Mouse (Mus musculus): Measurements from ENCODE around the gene Csf3r. TPM values are rescaled to one million over a fixed set of nuclear protein-coding genes. Genes with fewer than 3 reads are reported as not detected.

The Csf3r gene
- polyA plus RNA-seq, 1 experiment from 2014 or later, result 0.51 TPM

DNA sequence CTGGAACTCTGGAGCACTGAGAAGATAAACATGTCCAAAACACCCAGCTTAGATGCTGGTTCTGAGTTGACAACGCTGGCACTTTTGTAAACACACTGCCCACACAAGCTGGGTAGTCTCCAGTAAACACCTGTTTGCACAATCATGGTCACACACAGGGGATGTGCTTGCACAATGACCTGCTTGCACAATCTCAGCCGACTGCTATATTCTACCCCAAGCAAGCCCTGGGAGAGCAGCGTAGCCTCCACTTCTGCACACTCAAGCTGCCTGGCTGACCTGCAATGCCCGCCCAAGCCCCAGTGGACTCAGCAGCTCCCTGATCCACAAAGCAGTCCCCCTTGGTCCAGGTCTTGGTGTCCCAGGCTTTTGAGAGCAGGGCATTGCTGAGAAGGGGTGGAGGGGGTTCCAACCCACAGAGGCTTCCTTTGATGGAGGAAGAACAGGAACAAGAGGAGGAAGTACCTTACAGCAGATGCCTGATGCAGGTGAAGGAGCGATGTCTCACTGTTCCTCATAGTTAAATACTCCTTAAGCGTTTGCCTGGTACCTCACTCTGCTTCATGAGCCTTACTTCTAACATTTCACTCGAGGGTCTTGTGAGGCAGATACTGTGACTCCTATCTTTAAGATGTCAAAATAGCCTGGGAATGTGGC lies 6.5 kb upstream of the Csf3r start:
- Histone ChIP-seq H3K9ac (no peak overlapping the region), H3K9me3 (no peaks in the 10 kb centered on the region), H3K4me1 (no peaks in the 10 kb centered on the region), H3K36me3 (replicated peaks) (no peaks in the 10 kb centered on the region), H3K4me3 (replicated peaks) (no peak overlapping the region), H3K4me2 (no peak overlapping the region), H3K27me3 (no peaks in the 10 kb centered on the region), H3K27ac (no peak overlapping the region)
- no peak for ATAC-seq (ENCODE audit: low FRiP score)
- 86% methylated on average over 7 of the region's 7 CpGs for WGBS

GRCm38 (mm10) chr4:126018966-126019538 lies 5.3 kb upstream of the Csf3r start:
- Histone ChIP-seq H3K4me2 (no peak overlapping the region), H3K36me3 (replicated peaks) (no peaks in the 10 kb centered on the region), H3K27me3 (no peaks in the 10 kb centered on the region), H3K4me1 (no peaks in the 10 kb centered on the region), H3K9ac (no peak overlapping the region), H3K27ac (no peak overlapping the region), H3K4me3 (replicated peaks) (no peak overlapping the region), H3K9me3 (no peaks in the 10 kb centered on the region)
- 84% methylated on average over 11 of the region's 11 CpGs for WGBS
- ATAC-seq (ENCODE audit: low FRiP score), result no peak

- Histone ChIP-seq H3K4me2 (no peak overlapping the region), H3K27me3 (no peaks in the 10 kb centered on the region), H3K36me3 (replicated peaks) (no peaks in the 10 kb centered on the region), H3K4me1 (no peaks in the 10 kb centered on the region), H3K9me3 (no peaks in the 10 kb centered on the region), H3K27ac (no peak overlapping the region), H3K4me3 (replicated peaks) (no peak overlapping the region), H3K9ac (no peak overlapping the region)
- WGBS, result 81% methylated on average over 5 of the region's 5 CpGs
- ATAC-seq (ENCODE audit: low FRiP score), result no peak
Measured at GRCm38 (mm10) chr4:126025801-126026200, 1.5 kb downstream of the Csf3r start.

GRCm38 (mm10) chr4:126027980-126028379 lies 3.6 kb downstream of the Csf3r start:
- WGBS, result 82% methylated on average over 3 of the region's 3 CpGs
- H3K4me3 ChIP-seq (replicated peaks), result no peak overlapping the region
- no peaks in the 10 kb centered on the region for H3K4me1 ChIP-seq
- ATAC-seq (ENCODE audit: low FRiP score), result no peak
- no peaks in the 10 kb centered on the region for H3K9me3 ChIP-seq
- H3K27ac ChIP-seq, result no peak overlapping the region
- H3K27me3 ChIP-seq, result no peaks in the 10 kb centered on the region
- H3K9ac ChIP-seq, result no peak overlapping the region
- H3K36me3 ChIP-seq (replicated peaks), result no peaks in the 10 kb centered on the region
- no peak overlapping the region for H3K4me2 ChIP-seq

- ATAC-seq (ENCODE audit: low FRiP score), result no peak
- Histone ChIP-seq H3K4me1 (no peaks in the 10 kb centered on the region), H3K4me2 (no peak overlapping the region), H3K9ac (no peak overlapping the region), H3K9me3 (no peaks in the 10 kb centered on the region), H3K27me3 (no peaks in the 10 kb centered on the region), H3K4me3 (replicated peaks) (no peak overlapping the region), H3K27ac (no peak overlapping the region), H3K36me3 (replicated peaks) (no peaks in the 10 kb centered on the region)
- 83% methylated on average over 3 of the region's 3 CpGs for WGBS
Measured at GRCm38 (mm10) chr4:126029042-126029441, 4.7 kb downstream of the Csf3r start.

- H3K4me1 ChIP-seq, result no peaks in the 10 kb centered on the region
- no peaks in the 10 kb centered on the region for H3K36me3 ChIP-seq (replicated peaks)
- no peak for ATAC-seq (ENCODE audit: low FRiP score)
- H3K9me3 ChIP-seq, result no peaks in the 10 kb centered on the region
- no peak overlapping the region for H3K9ac ChIP-seq
- 81% methylated on average over 5 of the region's 5 CpGs for WGBS
- no peaks in the 10 kb centered on the region for H3K27me3 ChIP-seq
- H3K4me2 ChIP-seq, result no peak overlapping the region
- H3K4me3 ChIP-seq (replicated peaks), result no peak overlapping the region
- no peak overlapping the region for H3K27ac ChIP-seq
Measured at GRCm38 (mm10) chr4:126030705-126031104, 6.4 kb downstream of the Csf3r start.

DNA sequence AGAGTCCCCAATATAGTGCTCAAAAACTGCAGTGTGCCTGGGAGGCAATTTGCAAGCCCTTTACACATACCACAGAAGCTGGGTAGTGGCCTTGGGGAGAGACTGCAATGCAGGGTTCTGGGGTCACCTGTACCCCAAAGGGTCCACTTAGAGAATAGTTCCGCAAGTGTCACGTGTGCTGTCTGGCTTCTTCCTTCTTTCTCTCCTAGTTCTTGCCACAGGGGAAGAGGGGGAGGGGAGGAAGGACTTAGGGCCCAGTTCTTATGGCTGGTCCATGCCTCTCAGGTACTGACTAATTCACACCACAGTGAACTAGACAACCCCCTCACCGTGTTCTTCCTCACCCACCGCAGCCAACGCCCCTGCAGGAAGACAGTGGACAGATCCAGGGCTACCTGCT lies 11.1 kb downstream of the Csf3r start:
- Histone ChIP-seq H3K4me3 (replicated peaks) (no peak overlapping the region), H3K27ac (no peak overlapping the region), H3K9ac (no peak overlapping the region), H3K4me1 (no peaks in the 10 kb centered on the region), H3K36me3 (replicated peaks) (no peaks in the 10 kb centered on the region), H3K4me2 (no peak overlapping the region), H3K9me3 (no peaks in the 10 kb centered on the region), H3K27me3 (no peaks in the 10 kb centered on the region)
- ATAC-seq (ENCODE audit: low FRiP score), result no peak
- WGBS, result 87% methylated on average over 5 of the region's 5 CpGs

- peak within 1 kb of the TSS; percentile 95 for H3K4me2 ChIP-seq
- H3K4me1 ChIP-seq, result peaks cover 15% of the 10 kb centered on the region
- ATAC-seq (ENCODE audit: low FRiP score), result peak; percentile 95
- peak within 1 kb of the TSS; percentile 74 for H3K27ac ChIP-seq
- no peaks in the 10 kb centered on the region for H3K27me3 ChIP-seq
- H3K36me3 ChIP-seq (replicated peaks), result peaks cover 26% of the 10 kb centered on the region
- peak within 1 kb of the TSS; percentile 89 for H3K9ac ChIP-seq
- peak within 1 kb of the TSS; percentile 83 for H3K4me3 ChIP-seq (replicated peaks)
- no peaks in the 10 kb centered on the region for H3K9me3 ChIP-seq
- under 1% methylated on average over 56 of the region's 56 CpGs for WGBS
Measured at GRCm38 (mm10) chr4:126046851-126047585, 22.7 kb downstream of the Csf3r start, which contains the start of gene Mrps15. Gene Mrps15, plus strand, starts transcription at chr4:126046925.

- Histone ChIP-seq H3K36me3 (replicated peaks) (peaks cover 61% of the 10 kb centered on the region), H3K4me3 (replicated peaks) (no peak overlapping the region), H3K4me2 (no peak overlapping the region), H3K27me3 (no peaks in the 10 kb centered on the region), H3K9me3 (no peaks in the 10 kb centered on the region), H3K4me1 (peaks cover 15% of the 10 kb centered on the region), H3K27ac (no peak overlapping the region), H3K9ac (no peak overlapping the region)
- WGBS, result 92% methylated on average over 7 of the region's 7 CpGs
- no peak for ATAC-seq (ENCODE audit: low FRiP score)
Measured at GRCm38 (mm10) chr4:126051617-126052016, 27.3 kb downstream of the Csf3r start.

DNA sequence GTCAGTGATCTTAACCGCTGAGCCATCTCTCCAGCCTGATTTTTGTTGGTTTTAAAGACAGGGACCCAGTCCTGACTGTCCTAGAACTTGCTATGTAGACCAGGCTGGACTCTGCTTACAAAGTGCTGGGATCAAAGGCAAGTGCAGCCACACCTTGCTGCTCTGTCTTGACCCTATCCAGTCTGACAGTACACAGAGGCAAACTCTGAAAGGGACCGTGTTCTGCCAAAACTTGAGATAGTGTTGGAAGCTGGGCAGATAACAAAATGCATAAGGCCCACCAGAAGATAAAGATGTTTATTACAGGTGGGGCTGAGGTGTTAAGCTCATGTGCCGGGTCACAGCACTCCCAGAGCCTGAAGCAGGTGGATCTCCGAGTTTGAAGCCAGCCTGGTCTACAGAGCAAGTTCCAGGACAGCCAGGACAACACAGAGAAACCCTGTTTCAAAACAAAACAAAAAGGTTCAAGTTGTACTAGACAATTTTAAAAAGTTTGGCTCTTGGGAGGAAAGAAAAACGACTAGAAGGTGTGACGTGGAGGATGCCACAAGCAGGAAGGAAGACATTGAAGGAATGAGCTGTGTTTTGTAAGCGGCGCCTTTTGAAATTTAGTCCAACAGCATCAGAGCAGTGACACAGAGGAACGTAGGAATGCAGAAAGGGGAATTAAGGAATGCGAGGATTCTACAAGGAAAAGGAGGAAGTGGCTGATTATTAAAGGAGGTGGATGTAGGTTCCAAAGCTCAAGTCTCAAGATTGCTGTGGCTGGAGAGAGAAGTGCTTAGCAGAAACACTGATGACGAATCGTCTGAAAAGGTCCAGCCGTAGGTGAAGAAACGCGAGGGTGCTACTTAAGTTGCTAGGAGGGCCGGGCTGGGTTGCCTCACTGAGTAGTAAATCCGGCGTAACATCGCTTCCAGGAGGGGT lies 33.1 kb downstream of the Csf3r start:
- Histone ChIP-seq H3K27ac (no peak overlapping the region), H3K4me1 (peaks cover 19% of the 10 kb centered on the region), H3K4me2 (peak overlapping the region; percentile 82), H3K27me3 (no peaks in the 10 kb centered on the region), H3K4me3 (replicated peaks) (peak overlapping the region; percentile 66), H3K9ac (peak overlapping the region; percentile 56), H3K9me3 (no peaks in the 10 kb centered on the region), H3K36me3 (replicated peaks) (peaks cover 34% of the 10 kb centered on the region)
- no peak for ATAC-seq (ENCODE audit: low FRiP score)
- WGBS, result 16% methylated on average over 19 of the region's 19 CpGs

DNA sequence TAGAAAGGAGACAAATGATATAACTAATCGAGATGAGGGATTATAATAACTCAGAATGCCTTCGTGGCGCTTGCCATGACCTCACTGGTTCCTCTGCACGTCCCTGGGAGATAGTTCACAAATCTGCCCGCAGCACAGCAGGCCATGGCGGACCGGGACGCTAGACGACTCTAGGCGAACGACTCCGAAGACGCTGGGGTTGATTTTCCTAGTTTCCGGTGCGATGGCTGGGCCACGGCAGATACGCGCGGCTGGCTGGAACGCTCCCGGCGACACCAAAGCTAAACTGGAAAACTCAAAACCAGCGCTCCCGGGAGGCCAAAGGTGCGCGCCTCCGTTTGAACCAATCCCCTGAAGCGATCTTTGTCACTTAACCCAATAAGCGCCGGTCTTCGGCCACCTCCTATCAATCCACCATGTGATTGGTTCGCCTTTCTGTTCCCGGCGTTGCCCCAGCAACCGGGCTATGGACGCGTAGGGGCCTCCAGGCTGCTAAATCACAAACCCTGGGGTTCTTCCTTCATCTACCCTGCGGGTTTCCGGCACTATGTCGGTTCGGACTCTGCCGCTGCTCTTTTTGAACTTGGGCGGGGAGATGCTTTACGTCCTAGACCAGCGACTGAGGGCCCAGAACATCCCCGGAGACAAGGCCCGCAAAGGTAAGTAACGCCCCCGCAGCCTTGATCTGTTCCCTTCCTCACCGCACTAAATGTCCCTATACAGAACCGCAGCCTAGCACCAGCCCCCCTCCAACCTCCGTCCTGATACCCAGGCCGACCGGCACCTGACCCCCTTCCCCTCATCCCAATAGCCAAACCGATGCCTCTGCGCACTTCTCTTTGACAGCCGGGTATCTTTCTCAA lies 34.0 kb downstream of the Csf3r start, which contains the start of gene Oscp1:
Gene Oscp1 (plus strand): TSS at position 432 of the 863 bp plus-strand sequence.
- H3K9me3 ChIP-seq, result no peaks in the 10 kb centered on the region
- peak within 1 kb of the TSS; percentile 82 for H3K4me2 ChIP-seq
- H3K9ac ChIP-seq, result peak within 1 kb of the TSS; percentile 72
- no peaks in the 10 kb centered on the region for H3K27me3 ChIP-seq
- peak; percentile 100 for ATAC-seq (ENCODE audit: low FRiP score)
- peak within 1 kb of the TSS; percentile 61 for H3K27ac ChIP-seq
- H3K4me1 ChIP-seq, result peaks cover 19% of the 10 kb centered on the region
- H3K36me3 ChIP-seq (replicated peaks), result peaks cover 29% of the 10 kb centered on the region
- WGBS, result under 1% methylated on average over 57 of the region's 57 CpGs
- peak within 1 kb of the TSS; percentile 66 for H3K4me3 ChIP-seq (replicated peaks)

All from forebrain, embryonic 12.5 days (tissue).